16 mouse cellular contexts compared by ENCODE assay signal in the genomic region with DNA sequence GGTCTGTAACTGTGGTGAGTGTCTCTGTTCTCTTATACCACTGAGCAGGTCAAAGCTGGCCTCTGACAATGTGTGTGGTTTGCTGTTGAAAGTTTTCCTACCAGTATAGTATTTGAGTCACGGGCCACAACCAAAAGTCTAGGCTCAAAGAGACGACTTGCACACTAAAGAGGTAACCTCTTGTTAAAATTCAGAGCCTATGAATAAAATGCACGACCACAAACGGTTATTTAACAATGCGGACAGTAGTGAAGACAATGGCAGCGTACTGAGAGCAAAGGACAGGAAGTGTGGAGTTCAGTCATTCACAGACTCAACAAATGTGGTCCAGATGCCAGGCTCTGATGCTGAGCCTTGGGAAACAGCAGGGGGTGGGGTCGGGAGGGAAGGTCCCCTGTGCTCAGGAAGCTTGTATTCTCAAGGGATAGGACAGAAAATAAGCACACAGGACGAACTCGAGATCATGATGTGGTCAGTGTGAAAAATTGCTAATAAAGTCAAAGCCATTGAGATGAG.
DNase-seq lines count a peak whose midpoint lies in the region; ATAC-seq and TF ChIP-seq lines count a peak whose summit lies in the region.
"Had no signal": no experiment of that assay in that cellular context is flagged by ENCODE, and none has a peak within 500 bp of the region (broad histone marks: within the 10 kb centered on the region; RNA-seq: fewer than 3 reads in every experiment).

No protein-coding gene starts in this region.

- H3K9ac ChIP-seq in heart, adult 2 months (ENCODE audit: low read depth, low read length), result no peak overlapping the region
- no peak overlapping the region for H3K9ac ChIP-seq in lung, embryonic 16.5 days (ENCODE audit: low read length)
- H3K9ac ChIP-seq: limb, embryonic 12.5 days; lung, embryonic 14.5 days; midbrain, embryonic 15.5 days; neural tube, embryonic 13.5 days had no signal

- no peak for TF ChIP-seq POLR2A in heart, adult 2 months (IDR thresholded peaks at IDR 0.05; ENCODE audit: insufficient read depth, low read depth, low read length)
- no peak for TF ChIP-seq POLR2A in myocyte (IDR thresholded peaks at IDR 0.05; ENCODE audit: insufficient read length, low read depth)

- TF ChIP-seq CTCF in heart, adult 2 months (IDR thresholded peaks at IDR 0.05), result no peak

- no peaks in the 10 kb centered on the region for H3K27me3 ChIP-seq in heart, adult 2 months (ENCODE audit: control insufficient read depth, insufficient read depth, low read length)
- H3K27me3 ChIP-seq in lung, embryonic 16.5 days (ENCODE audit: control insufficient read depth, insufficient read depth, low read depth, low read length), result no peaks in the 10 kb centered on the region
- no peaks in the 10 kb centered on the region for H3K27me3 ChIP-seq in myocyte (ENCODE audit: control insufficient read depth, insufficient read depth, insufficient read length)
- H3K27me3 ChIP-seq: limb, embryonic 12.5 days; midbrain, embryonic 15.5 days; neural tube, embryonic 13.5 days had no signal

- no peak for TF ChIP-seq EP300 in heart, adult 2 months (IDR thresholded peaks at IDR 0.05; ENCODE audit: insufficient read depth, low read depth, low read length)

- peak overlapping the region; percentile 77 for H3K27ac ChIP-seq in heart, adult 2 months
- 0 out of 2 replicates have a peak overlapping the region, but pooled peaks have one; percentile 11 for H3K27ac ChIP-seq in lung, embryonic 16.5 days (ENCODE audit: low read length)
- H3K27ac ChIP-seq: limb, embryonic 12.5 days; midbrain, embryonic 15.5 days; neural tube, embryonic 13.5 days had no signal

- H3K4me1 ChIP-seq in heart, adult 2 months (ENCODE audit: control insufficient read depth, insufficient read depth, low read length), result peaks cover 17% of the 10 kb centered on the region
- H3K4me1 ChIP-seq in lung, embryonic 16.5 days (replicated peaks; ENCODE audit: control insufficient read depth, insufficient read depth, low read length), result peaks cover 41% of the 10 kb centered on the region
- H3K4me1 ChIP-seq: midbrain, embryonic 15.5 days had no signal

- H3K4me3 ChIP-seq in heart, adult 2 months, result no peak overlapping the region
- no peak overlapping the region for H3K4me3 ChIP-seq in lung, embryonic 16.5 days (ENCODE audit: low read length)
- peak overlapping the region; percentile 93 for H3K4me3 ChIP-seq in myocyte
- H3K4me3 ChIP-seq: limb, embryonic 12.5 days; midbrain, embryonic 15.5 days; neural tube, embryonic 13.5 days had no signal

- no peak for DNase-seq in heart, adult 2 months
- DNase-seq in heart, postnatal 25 days (ENCODE audit: low spot score), result no peak
- no peak for DNase-seq in lung, postnatal 14 days
- peak; percentile 56 for DNase-seq in embryo, embryonic 11 days
- no peak for DNase-seq in left cerebral cortex, postnatal 10 days (ENCODE audit: extremely low spot score in 1 of 2, low spot score in 2 of 2)
- DNase-seq in layer of hippocampus, postnatal 14 days (ENCODE audit: low spot score in 2 of 2), result no peak
- DNase-seq: adrenal gland, postnatal 10 days; cerebellum, postnatal 14 days; kidney, postnatal 14 days; lung, embryonic 14.5 days had no signal

- no peak overlapping the region for H3ac ChIP-seq in myocyte (ENCODE audit: control insufficient read depth, insufficient read length)

- no peak for ATAC-seq in lung, embryonic 16.5 days (ENCODE audit: low read depth)
- ATAC-seq: inflammation-experienced regulatory T-cells, adult 6 months; midbrain, embryonic 15.5 days had no signal

- no peaks in the 10 kb centered on the region for H3K79me2 ChIP-seq in heart, adult 2 months (replicated peaks; ENCODE audit: control insufficient read depth, insufficient read depth, low read length)
- H3K79me2 ChIP-seq in myocyte (ENCODE audit: control insufficient read depth, insufficient read depth), result peaks cover 33% of the 10 kb centered on the region

- intact Hi-C loops in heart, adult 2 months (cut with DNase I), result no loop called here
- intact Hi-C loops in heart, postnatal 25 days (cut with DNase I), result no loop called here
- intact Hi-C loops in left cerebral cortex, postnatal 10 days (cut with DNase I), result no loop called here

- WGBS in heart, adult 2 months, result 47% methylated on average over 9 of the region's 9 CpGs
- 61% methylated on average over 9 of the region's 9 CpGs for WGBS in lung, embryonic 16.5 days

- H3K36me3 ChIP-seq in heart, adult 2 months (ENCODE audit: control insufficient read depth, insufficient read depth, low read length), result no peaks in the 10 kb centered on the region
- H3K36me3 ChIP-seq in lung, embryonic 16.5 days (ENCODE audit: control insufficient read depth, insufficient read depth, low read length), result no peaks in the 10 kb centered on the region
- no peaks in the 10 kb centered on the region for H3K36me3 ChIP-seq in myocyte (ENCODE audit: control insufficient read depth, insufficient read depth)
- H3K36me3 ChIP-seq: limb, embryonic 12.5 days; midbrain, embryonic 15.5 days; neural tube, embryonic 13.5 days had no signal

- H3K4me2 ChIP-seq in lung, embryonic 16.5 days (ENCODE audit: low read depth, low read length), result no peak overlapping the region
- H3K4me2 ChIP-seq in myocyte (ENCODE audit: low read depth), result peak overlapping the region; percentile 86
- H3K4me2 ChIP-seq: limb, embryonic 12.5 days; lung, embryonic 14.5 days; midbrain, embryonic 15.5 days; neural tube, embryonic 13.5 days had no signal

- H3K9me3 ChIP-seq in lung, embryonic 16.5 days (ENCODE audit: control insufficient read depth, low read length), result no peaks in the 10 kb centered on the region
- H3K9me3 ChIP-seq: limb, embryonic 12.5 days; midbrain, embryonic 15.5 days; neural tube, embryonic 13.5 days had no signal

TF ChIP-seq in myocyte, 11 proteins besides CTCF, POLR2A, EP300 and RAD21:
- TF ChIP-seq MYOD1 (IDR thresholded peaks at IDR 0.05; ENCODE audit: control insufficient read depth in 1 of 3, insufficient read length in 2 of 3, low read depth in 2 of 3) (no peak), CEBPB (IDR thresholded peaks at IDR 0.05; ENCODE audit: insufficient read depth, poor library complexity, severe bottlenecking) (no peak), MAX (IDR thresholded peaks at IDR 0.05; ENCODE audit: low read depth) (no peak), SRF (IDR thresholded peaks at IDR 0.05; ENCODE audit: control insufficient read depth, insufficient read length, low read depth) (no peak), POLR2AphosphoS2 (IDR thresholded peaks at IDR 0.05; ENCODE audit: insufficient read length, low read depth) (no peak), REST (IDR thresholded peaks at IDR 0.05; ENCODE audit: insufficient read depth, insufficient read length) (no peak), TCF12 (IDR thresholded peaks at IDR 0.05; ENCODE audit: insufficient read depth, poor library complexity, severe bottlenecking) (no peak), TCF3 (IDR thresholded peaks at IDR 0.05; ENCODE audit: insufficient read length, low read depth) (no peak), USF1 (IDR thresholded peaks at IDR 0.05; ENCODE audit: low read depth) (no peak), E2F4 (IDR thresholded peaks at IDR 0.05; ENCODE audit: insufficient read depth) (no peak), MYOG (IDR thresholded peaks at IDR 0.05; ENCODE audit: control insufficient read depth in 1 of 3, insufficient read depth in 1 of 3, insufficient read length in 2 of 3, low read depth in 2 of 3) (no peak)
